Mouse (Mus musculus): ENCODE measurements around the gene Pitpnm1.
"Not testable (repeated sequence)": the region's sequence is repeated elsewhere in the genome, so short reads cannot be mapped to it uniquely, and the experiment has no call there.

Pitpnm1 gene

GRCm38 (mm10) chr19:4099837-4100717, at the start of gene Pitpnm1:
Gene Pitpnm1 (plus strand): TSS chr19:4099998.
- peak; percentile 67 for DNase-seq

- no peak for DNase-seq
Observed at GRCm38 (mm10) chr19:4051016-4051415, 48.8 kb upstream of the Pitpnm1 start.

GRCm38 (mm10) chr19:4051741-4052515, 47.9 kb upstream of the Pitpnm1 start:
- DNase-seq = peak; percentile 37

- no peak for DNase-seq
Observed at GRCm38 (mm10) chr19:4052516-4053030, 47.2 kb upstream of the Pitpnm1 start.

- no peak for DNase-seq
Observed at GRCm38 (mm10) chr19:4054613-4055012, 45.2 kb upstream of the Pitpnm1 start.

- DNase-seq = peak; percentile 76
Observed at GRCm38 (mm10) chr19:4055216-4055946, 44.4 kb upstream of the Pitpnm1 start.

GRCm38 (mm10) chr19:4055947-4056693, 43.7 kb upstream of the Pitpnm1 start:
- peak; percentile 57 for DNase-seq

GRCm38 (mm10) chr19:4056727-4057126, 43.1 kb upstream of the Pitpnm1 start:
- DNase-seq = peak; percentile 21

- no peak for DNase-seq
Observed at GRCm38 (mm10) chr19:4057389-4057788, 42.4 kb upstream of the Pitpnm1 start.

- DNase-seq = no peak
Observed at GRCm38 (mm10) chr19:4057962-4058361, 41.8 kb upstream of the Pitpnm1 start.

- DNase-seq = no peak
Observed at GRCm38 (mm10) chr19:4058581-4058980, 41.2 kb upstream of the Pitpnm1 start.

- DNase-seq = no peak
Observed at GRCm38 (mm10) chr19:4059069-4059740, 40.6 kb upstream of the Pitpnm1 start, which contains the start of gene Gstp3. Gene Gstp3 (minus strand): TSS chr19:4059569.

- DNase-seq = not testable (repeated sequence)
Observed at GRCm38 (mm10) chr19:4060044-4060898, 39.5 kb upstream of the Pitpnm1 start.

GRCm38 (mm10) chr19:4060899-4061465, 38.8 kb upstream of the Pitpnm1 start:
- DNase-seq = no peak

- not testable (repeated sequence) for DNase-seq
Observed at GRCm38 (mm10) chr19:4063357-4063756, 36.4 kb upstream of the Pitpnm1 start.

GRCm38 (mm10) chr19:4064501-4064900, 35.3 kb upstream of the Pitpnm1 start:
- DNase-seq = not testable (repeated sequence)

- no peak for DNase-seq
Observed at GRCm38 (mm10) chr19:4066280-4066679, 33.5 kb upstream of the Pitpnm1 start.

- no peak for DNase-seq
Observed at GRCm38 (mm10) chr19:4066877-4067276, 32.9 kb upstream of the Pitpnm1 start.

- not testable (repeated sequence) for DNase-seq
Observed at GRCm38 (mm10) chr19:4068242-4068641, 31.6 kb upstream of the Pitpnm1 start.

Measured in kidney, adult 11 months (tissue).